Mouse (Mus musculus) adrenal gland, adult 18-20 months (tissue): ENCODE data around the gene Dynlt1f. TPM values are rescaled to one million over a fixed set of nuclear protein-coding genes. Genes with fewer than 3 reads are reported as not detected.
"Not testable (repeated sequence)": the region's sequence is repeated elsewhere in the genome, so short reads cannot be mapped to it uniquely, and the experiment has no call there.

Experiments used
- DNase-seq, 2 experiments: peaks; one replicate each; pipeline ENCODE4 v3.0.0; 2021 to 2022; ENCODE audit warnings: low spot score in 2 of 2
- long read RNA-seq, 2 experiments: library from polyadenylated mRNA; stranded (forward); transcript quantifications; one replicate each; pipeline ENCODE4 v2.0.0; 2021
- total RNA-seq, 2 experiments: library from RNA; stranded (reverse); gene quantifications; 1 replicate in 1 of 2; 2 replicates in 1 of 2; pipeline ENCODE4 v1.2.3; 2021

The Dynlt1f gene
- total RNA-seq = 10 to 100 TPM; 65.6 to 78.6 TPM
- long read RNA-seq, experiment 1, partial matches to known transcripts = 0 of 4 reads
- long read RNA-seq, experiment 1, other reads (novel, unspliced or antisense) = 0 of 4 reads
- long read RNA-seq, experiment 2, transcript Dynlt1f-201 (5 exons, 771 nt) = major isoform, 12 of 16 reads
- long read RNA-seq, experiment 2, partial matches to known transcripts = 3 of 16 reads
- long read RNA-seq, experiment 2, other reads (novel, unspliced or antisense) = 1 of 16 reads

DNA sequence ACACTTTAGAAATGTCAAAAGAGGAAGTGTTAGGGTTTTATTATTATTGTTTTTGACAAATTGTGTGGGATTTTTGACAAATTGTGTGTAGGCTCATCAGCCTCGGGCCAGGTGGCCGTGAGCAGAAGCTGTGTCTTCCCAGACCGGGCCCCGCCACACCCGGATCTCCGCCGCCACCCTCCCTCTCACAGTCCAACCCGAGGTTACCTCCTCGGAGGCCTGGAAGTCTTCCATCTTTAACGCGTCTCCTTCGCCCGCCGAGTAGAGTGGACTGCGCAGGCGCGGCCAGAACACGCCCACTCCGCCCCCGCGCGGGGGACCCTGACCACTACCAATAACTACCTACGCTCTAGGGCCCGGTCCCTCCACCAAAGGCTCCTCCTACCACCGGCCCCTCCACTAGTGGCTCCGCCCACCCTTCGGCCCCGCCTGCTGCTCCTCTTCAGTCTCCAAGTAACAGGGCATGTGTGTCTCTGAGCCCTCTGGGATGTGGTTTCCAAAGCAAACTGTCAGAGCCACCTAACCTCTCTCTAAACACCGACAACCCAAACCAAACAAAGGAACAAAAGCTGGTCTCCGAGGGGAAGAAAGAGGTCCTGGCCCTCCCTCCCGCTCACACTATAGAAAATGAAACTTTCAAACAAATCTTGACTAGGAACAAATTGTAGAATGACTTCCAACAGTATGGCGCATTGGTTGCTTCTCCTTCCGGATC, at the start of gene Dynlt1f:
Dynlt1f (minus strand) TSS at position 334 of the 715 bp plus-strand sequence.
- DNase-seq = peak; percentile 63 to 65

DNA sequence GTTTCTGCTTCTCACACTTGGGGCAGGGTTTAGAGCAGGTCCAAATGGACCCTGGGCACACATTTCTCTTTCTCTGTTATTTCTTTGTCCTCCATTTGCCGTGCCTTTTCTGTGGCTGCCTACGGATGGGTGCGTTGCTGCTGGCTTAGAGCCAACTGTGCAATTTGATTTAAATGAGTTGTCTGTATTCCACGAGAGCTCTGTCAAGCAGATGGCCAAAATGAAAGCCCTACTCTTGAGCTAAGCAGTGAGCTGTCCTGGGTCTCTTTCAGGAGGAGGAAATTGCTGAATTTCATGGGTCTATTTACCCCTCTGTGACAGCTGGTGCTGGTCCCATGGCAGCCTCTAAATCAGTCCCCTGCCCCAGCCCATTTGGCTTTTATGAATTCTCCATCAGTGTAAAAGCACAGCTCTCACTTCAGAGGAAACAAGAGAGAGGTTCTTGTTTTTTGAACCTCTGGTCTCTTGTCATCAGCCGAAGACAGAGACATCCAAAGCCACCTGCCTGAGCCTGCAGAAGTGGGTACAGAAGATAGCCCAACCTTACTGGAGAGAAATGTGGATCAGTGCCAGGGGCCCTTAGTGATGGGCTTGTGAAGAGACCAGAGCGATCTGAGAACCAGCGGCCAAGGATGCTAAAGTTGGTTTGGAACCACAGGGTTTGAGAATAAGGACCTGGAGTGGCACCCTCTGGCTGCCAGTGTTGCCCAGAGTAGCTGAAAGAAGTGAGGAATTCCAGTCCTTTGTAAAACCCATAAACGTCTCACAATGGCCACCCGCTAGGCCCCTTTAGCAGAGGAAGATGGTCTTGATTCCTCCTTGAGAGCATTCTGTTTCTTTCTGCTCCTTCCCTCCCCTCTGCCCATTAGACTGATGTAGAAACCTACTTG, 47.9 kb upstream of the Dynlt1f start:
- DNase-seq = not testable (repeated sequence)

DNA sequence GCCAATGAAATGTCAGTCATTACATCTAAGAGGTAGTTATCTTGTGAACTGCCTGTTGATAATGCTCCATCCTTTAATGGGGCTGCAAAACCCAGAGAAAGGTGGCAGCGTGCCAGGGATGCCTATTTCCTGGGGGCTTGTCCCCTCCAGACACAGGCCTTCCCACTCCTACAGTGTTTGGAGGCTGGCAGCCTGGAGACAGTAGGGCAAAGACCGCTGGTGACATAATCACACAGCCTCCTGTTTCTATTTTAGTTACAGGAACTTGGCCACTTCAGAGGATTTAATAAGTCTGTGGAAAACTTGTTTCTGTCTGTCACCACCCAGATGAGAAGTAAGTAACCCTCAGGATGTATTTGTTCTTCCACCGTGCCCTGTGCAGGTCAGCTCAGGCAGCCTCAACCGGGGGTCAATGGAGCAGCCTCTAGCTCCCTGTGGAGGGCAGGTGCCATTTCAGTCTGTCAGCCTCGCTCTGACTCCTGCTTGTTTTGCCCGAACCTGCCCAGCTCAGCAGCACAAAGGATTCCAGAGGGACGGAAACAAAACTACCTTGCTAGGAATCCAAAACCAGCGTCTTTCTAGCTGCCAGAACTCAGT, 47.0 kb upstream of the Dynlt1f start:
- not testable (repeated sequence) for DNase-seq

DNA sequence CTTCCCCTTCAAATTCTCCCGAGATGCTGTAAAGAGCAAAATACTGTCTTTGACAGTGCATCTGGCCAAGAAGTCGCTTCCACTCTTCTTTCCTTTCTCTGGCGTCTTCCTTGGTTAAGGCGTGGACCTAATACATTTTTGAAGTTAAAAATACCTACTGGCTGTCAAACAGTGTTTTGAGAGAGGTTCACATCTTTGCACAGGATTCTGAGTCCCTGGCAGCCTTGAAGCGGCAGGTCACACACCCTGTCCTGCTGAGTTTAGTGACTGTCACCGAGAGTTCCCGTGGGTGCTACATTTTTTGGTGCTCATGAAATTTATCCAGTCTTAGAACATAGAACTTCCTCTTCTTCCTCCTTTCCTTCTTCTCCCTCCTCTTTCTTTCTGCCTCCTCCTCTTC, 44.4 kb upstream of the Dynlt1f start:
- DNase-seq = not testable (repeated sequence)

DNA sequence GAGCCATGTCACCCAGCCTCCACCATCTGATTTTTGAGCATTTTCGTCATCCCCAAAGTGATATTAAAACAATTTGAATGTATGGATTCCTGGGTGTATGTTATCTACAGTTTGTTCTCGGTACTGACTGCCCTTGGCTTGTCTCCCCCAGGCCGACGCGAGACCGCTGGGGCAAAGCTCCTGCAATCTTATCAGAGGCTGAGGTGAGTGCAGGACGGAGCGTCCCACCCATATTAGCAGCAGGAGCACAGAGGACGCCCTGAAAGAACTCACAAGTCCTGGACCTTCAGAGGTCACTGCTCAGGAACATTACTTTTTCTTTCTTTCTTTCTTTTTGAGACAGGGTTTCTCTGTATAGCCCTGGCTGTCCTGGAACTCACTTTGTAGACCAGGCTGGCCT, 43.8 kb upstream of the Dynlt1f start:
- DNase-seq = not testable (repeated sequence)

DNA sequence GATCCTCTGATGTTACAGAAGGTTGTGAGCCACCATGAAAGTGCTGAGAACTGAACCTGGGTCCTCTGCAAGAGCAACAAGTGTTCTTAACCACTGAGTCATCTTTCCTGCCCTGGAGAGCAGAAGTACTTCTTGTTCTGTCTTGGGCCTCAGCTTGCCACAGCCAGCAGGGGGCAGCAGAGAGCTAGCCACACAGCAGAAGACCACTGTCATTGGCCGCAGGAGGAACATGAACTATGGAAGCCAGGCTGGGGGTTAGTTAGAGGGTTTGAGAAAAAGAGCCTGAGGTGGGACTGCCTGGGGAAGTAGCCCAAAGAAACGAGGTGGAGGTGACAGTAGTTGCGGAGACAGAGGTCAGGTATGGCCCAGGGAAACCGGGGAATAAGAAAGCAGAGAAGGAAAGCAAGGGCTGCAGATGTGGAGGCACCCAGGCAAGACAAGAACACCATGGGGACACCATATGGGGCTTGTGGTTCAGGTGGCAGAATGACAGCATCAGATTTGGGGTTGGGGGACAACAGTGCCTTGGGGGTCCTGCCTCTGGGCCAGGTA, 41.6 kb upstream of the Dynlt1f start:
- peak in 1 of 2 experiments; percentile 34 for DNase-seq

DNA sequence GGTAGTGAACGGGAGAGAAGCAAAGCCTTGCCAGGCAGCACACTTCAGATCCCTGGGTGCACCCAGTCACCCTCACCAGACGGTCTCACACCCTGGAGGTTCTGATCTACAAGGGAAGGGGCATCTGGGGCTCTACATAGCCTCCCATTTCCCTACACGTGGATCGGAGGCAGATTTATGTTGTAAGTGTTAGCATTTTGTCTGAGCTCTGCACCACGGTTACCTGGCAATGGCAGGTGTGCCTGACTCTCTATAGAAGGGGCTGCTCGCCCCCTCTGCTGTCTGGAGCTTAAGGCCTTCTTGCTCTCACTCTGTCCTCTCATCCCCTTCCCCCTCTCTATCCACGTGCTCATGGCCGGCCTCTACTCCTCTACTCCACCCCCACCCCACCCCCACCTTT, 40.8 kb upstream of the Dynlt1f start:
- not testable (repeated sequence) for DNase-seq

DNA sequence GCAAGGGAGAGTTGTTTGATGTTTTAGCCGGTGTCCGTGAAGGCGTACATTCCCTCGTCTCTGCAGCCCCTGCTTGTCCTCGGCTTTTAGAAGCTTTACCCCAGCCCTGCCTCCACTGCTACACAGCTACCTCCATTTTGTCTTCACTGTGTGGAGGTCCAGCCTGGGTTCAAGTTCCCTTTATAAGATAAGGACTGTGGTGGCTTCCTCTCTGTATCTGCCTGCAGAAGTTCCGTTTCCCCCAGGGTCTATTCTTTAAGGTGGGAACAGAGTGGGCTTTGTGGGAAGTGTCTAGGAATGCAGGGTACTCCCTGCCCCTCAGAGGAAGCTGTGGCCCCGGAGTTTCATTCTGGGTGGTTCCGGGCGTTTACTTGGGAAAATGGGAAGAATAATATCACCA, 40.0 kb upstream of the Dynlt1f start:
- DNase-seq = not testable (repeated sequence)

DNA sequence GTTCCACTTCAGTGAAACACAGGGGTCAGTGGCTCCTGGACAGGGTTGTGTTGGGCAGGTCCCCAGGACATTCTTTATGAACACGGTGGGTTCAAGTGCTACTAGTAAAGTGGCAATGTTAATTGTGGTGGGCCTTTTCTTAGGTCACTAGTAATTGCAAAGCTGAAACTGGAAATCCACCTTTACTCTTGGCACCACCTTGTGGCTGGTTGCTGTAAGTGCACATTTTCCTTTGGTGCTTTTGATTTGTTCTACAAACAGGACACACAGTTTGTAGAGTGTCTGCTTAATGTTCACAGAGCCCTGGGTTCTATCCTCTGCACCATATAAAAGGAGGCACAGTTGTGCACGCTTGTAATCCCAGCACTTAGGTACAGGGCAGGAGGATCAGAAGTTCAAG, 35.9 kb upstream of the Dynlt1f start:
- peak; percentile 92 for DNase-seq

DNA sequence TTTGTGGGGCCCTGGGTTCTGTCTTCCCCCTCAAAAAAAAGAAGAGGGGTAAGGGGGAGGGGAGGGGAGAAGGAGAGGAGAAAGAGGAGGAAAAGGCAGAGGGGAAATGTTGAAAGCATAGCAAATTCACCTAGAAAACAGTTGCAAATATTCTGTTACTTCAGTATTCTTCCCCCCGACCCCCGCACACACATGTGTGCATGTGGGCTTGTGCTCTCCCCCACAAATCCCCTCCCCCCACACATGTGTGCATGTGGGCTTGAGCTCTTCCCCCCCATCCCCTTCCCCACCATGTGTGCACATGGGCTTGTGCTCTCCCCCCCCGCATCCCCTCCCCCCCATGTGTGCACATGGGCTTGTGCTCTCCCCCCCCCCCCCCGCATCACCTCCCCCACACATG, 33.6 kb upstream of the Dynlt1f start:
- DNase-seq = not testable (repeated sequence)

DNA sequence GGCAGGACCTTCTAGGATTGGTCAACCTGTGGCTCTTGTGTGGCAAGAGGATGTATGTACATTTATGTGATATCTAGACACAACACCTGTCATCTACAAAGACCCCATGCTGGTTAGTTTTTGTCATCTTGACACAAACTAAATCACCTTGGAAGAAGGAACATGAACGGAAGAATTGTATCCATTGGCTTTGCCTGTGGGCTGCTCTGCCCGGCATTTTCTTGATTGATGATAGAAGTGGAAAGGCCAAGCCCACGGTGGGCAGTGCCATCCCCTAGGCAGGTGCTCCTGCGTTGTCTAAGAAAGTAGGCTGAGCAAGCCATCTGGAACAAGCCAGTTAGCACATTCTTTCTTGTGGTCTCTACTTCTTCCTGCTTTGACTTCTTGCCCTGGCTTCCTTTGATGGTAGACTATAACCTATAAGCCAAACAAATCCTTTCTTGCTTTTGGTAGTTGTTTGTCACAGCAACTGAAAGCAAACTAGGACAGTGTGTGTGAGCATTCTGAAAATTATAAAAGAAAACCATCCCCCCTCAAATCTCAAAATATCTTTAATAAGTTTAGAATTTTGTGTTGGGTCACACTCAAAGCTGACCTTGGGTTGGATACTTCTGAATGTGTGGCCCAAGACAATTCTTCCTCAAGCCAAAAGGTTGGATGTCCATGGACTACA, 30.7 kb upstream of the Dynlt1f start:
- DNase-seq = not testable (repeated sequence)

DNA sequence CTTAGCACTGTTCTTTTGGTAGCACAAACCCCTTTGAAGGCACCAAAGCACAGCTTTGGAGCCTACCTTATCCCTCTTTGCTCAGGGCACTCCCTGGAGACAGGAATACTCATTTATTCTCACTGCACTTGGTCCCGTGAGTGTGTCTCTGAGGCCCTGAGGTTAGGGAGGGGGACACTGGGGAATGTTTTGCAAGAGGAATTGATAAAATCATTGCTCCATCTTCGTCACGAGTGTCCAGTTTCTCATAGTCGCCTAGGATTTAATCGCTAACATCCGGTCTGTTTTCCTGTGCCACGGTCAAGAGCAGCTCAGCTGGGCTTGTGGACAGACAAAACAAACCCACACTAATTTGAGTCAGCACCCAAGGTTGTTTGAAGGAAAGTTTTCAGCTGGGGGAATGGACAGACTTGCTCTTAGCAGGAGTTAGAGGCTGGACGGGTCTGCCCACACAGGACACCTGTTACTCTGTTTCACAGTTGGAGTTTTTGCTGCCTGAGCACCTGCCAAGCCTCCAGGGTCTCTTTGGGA, 29.7 kb upstream of the Dynlt1f start:
- not testable (repeated sequence) for DNase-seq

DNA sequence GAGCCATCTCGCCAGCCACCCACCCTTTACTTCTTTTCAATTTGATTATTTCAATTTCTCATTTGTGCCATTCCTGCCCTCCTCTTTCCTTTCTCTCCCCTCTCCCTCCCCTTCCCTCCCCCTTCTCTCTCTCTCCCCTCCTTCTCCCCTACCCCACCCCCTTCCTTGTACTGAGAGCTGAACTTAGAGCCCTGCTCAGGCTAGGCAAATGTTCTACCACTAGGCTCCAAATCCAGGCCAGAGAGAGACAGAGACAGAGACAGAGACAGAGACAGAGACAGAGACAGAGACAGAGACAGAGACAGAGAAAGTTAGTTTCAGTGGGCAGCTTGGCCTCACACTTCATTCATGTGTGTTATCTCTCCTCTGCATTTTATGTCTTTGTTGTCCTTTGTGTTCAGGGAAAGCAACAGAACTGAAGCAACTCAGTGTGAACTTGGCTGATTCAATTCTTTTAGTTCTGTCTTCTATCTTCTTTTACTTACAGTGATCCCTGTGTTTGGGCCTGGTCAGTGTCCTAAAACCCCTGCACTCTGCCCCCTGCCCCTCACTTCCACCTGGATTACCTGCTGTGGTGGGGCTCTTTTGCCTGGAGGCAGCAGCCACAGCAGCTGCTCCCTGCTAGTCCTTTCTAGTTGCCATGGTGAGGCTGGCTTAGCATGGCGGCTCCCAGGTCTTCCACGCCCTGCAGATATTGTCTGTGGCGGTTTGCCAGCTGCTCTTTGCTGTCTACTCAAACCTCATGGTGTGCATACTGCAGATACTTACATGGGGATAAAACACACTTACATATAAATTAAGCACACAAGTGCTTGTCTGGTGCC, 29.0 kb upstream of the Dynlt1f start:
- not testable (repeated sequence) for DNase-seq

DNA sequence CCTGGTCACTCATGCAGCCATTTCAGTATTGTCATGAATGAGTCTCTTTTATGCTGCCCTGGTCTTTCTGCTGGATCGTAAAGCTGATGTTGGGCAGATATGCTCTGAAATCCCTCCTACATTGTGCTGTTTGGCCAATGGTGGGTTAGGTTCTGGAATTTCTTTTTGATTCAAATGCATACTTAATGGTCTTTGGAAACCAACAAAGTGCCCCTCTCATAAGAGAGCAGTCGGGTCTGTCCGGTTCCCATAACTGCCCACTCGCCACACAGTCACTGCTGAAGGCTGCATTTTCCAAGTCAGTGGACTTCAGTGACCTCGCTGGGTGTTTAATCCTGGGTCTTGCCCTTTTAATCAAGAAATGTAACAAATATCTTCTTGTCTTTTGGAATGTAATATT, 28.0 kb upstream of the Dynlt1f start:
- not testable (repeated sequence) for DNase-seq

DNA sequence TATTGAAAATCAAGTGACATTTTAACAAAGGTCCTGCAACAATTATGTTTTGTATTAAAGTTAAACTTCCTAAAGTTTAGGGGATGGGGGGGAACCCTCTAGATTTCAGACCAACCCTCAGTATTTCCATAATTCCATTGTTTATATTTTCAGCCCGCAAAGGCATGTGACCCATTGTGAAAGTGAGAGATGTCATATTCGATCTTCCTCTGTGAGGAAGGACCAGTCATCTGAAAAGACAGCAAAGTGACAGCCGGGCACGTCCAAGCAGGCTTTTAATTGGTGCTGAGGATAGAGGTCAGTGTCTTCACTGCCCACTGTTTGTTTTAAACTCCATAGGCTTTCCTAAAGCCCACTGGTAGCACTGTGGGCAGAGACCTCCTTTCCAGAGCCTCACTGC, 26.0 kb upstream of the Dynlt1f start:
- not testable (repeated sequence) for DNase-seq

DNA sequence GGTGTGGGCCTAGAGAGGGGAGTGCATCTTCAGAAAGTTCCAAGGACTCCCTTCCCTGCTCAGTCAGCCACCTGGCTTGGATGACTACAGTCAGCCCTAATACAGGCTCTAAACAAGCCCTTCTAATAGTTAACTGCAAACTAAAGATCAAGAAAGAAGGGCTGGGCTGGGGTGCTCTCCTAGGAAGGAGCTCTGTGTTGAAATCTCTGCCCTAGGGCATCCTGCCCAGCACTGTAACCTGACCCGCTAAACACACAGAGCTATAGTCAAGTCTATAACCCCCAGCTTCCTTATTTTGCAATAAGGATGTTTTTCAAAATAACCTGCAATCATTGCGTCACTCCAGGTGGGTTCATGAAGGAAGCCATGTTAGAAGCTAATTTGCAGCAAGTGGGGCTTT, 22.4 kb upstream of the Dynlt1f start:
- DNase-seq = not testable (repeated sequence)

DNA sequence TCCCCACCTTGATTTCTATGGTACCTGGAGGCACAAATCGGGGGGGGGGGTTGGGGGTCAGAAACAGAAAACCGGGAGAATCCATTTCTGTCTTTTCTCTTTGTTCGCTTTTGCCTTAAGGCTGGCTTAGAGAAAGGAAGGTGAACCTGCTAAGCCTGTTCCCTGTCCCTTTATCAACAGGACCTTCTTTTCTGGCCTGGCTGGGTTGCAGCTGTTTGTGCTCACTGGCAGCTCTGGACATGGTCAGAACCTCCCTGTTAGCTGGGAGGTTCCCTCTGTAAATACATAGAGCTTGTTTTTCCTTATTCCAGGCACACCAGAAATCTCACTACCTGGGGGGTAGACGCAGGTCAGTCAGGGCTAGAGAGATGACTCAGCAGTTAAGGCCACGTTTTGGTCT, 18.6 kb upstream of the Dynlt1f start:
- DNase-seq = not testable (repeated sequence)

DNA sequence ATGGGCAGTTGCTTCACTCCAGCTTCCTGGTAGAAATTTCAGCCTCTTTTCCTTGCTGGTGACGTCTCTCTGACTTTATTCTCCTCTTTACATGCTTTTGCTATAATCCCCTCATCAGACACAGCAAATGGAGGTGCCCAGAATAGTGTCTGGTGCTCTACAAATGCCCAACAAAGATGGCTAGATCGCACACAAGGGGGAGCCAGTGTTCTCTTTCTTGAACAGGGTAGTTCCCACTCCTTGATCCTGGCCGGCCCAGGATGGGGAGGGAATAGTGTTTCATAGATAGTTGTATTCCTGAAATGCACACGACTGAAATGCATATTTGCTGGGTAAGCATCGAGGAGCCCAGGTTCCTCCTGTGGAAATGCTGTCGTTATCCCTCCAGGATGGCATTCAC, 12.8 kb upstream of the Dynlt1f start:
- DNase-seq = not testable (repeated sequence)

DNA sequence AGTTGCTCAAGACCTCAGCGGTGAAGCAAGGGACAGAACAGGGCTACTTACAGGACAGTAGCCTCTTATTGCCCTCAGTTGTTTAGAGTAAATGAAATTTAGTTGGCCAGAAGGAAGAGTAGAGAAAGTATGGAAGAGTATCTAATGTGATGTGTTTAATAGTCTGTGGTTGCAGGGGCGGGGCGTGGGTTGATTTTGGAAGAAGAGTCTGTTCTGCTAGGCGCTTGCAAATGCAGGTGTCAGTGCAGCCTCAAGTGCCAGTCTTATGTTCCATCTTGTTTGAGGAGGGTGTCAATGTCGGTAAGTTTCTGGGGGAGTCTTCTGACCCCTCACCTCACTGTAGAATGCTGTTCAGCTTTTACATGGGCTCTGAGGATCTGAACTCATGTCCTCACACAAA, 9.7 kb upstream of the Dynlt1f start:
- not testable (repeated sequence) for DNase-seq
